Mouse (Mus musculus): ENCODE data around the gene Farsb.
A peak's percentile ranks its signal among the peaks of the same experiment; 100 is the strongest.

Gene Farsb

DNA sequence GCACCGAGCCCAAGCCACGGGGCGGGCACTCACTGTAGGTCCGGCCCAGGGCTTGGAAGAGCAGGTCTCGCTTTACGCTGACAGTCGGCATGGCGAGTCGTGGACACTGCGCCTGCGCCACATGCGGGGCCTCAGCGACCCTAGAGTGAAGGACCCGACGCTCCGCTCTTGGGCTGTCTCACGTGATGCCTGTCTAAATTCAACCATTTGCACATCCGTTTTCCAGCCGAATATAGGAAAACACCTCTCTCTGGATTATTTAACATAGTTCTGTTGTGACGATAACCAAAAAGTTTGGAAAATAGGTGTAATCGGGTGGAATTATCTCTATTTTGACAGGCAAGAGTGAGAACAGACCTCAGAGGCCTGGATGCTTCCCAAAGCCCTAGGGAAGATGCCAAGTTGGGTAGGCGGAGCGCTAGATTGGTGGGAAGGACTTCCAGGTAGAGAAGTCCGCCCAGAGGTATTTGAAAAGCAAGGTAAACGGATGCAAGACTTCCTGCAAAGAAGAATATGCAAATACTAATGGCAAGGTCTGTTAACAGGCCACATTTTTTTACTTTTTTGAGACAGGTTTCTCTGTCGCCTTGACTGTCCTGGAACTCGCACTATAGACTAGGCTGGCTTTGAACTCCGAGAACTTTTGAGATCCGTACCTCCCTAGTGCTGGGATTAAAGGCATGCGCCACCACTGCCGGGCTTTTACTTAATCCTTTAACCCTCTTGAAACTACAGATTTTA lies at the start of gene Farsb:
Farsb (minus strand) TSS at position 146 of the 741 bp plus-strand sequence.
- Histone ChIP-seq H3K27me3 (ENCODE audit: insufficient read depth, low read length) (no peaks in the 10 kb centered on the region), H3K9me3 (ENCODE audit: low read length) (no peaks in the 10 kb centered on the region), H3K36me3 (ENCODE audit: insufficient read depth, low read length) (peaks cover 25% of the 10 kb centered on the region), H3K4me3 (replicated peaks; ENCODE audit: low read length) (peak within 1 kb of the TSS; percentile 100), H3K4me1 (replicated peaks; ENCODE audit: low read depth, low read length) (peaks cover 45% of the 10 kb centered on the region)
- no peak for TF ChIP-seq CTCF (conservative IDR thresholded peaks at IDR 0.05; ENCODE audit: low read length)
- no peak for TF ChIP-seq NANOG (IDR thresholded peaks at IDR 0.05; ENCODE audit: borderline replicate concordance, low read length)
- TF ChIP-seq POU5F1 (IDR thresholded peaks at IDR 0.05; ENCODE audit: borderline replicate concordance, low read length) = no peak

DNA sequence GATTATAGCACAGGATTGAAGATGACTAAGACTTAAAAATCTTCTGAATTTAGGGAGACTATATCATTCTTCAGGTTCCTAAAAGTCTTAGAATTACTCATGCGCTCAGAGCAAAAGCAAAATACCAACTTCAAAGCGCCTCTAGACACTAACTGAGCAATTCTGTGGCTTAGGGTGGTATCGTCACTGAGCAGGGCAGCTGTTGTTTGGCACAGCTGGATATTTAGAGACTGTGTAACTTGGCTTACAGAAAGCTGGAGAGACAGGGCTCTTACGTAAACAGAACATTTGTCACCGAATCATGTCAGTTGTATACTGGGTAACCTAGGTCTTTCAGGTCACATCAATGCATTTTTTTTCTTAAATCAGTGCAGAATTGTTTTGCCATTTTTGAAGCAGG lies 49.7 kb upstream of the Farsb start:
- H3K9me3 ChIP-seq (ENCODE audit: low read length) = 0 out of 2 replicates have a peak, but pooled peaks cover 6% of the 10 kb centered on the region
- H3K4me1 ChIP-seq (replicated peaks; ENCODE audit: low read depth, low read length) = peaks cover 21% of the 10 kb centered on the region
- H3K27me3 ChIP-seq (ENCODE audit: insufficient read depth, low read length) = peaks cover 9% of the 10 kb centered on the region; the same call in 1 of the 2 replicates
- TF ChIP-seq POU5F1 (IDR thresholded peaks at IDR 0.05; ENCODE audit: borderline replicate concordance, low read length) (no peak), NANOG (IDR thresholded peaks at IDR 0.05; ENCODE audit: borderline replicate concordance, low read length) (no peak), CTCF (conservative IDR thresholded peaks at IDR 0.05; ENCODE audit: low read length) (no peak)
- H3K4me3 ChIP-seq (replicated peaks; ENCODE audit: low read length) = no peak overlapping the region
- no peaks in the 10 kb centered on the region for H3K36me3 ChIP-seq (ENCODE audit: insufficient read depth, low read length)

DNA sequence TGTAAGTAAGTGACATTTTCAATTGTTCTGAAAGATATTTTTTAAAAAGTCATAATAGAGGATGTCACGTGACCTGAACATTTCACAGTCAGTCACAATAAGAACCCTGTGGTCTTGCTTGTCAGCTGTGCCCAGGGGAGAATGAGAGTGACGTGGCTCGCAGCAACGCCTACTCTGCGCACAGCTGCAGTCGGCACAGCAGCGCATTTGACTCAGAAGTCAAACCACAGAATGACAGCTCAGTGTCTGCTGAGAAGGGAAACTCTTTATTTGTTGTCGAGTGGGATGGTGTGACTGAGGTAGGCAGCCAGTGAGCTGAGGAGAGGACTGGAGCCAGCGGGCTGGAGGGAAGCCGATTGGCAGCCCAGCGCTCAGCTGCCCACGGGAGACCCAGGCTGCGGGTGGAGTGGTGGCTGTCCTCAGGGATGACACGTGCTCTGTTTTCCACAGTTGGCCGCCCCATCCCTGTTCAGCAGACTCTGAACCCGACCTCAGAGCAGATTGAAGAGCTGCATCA lies 48.9 kb upstream of the Farsb start:
- Histone ChIP-seq H3K9me3 (ENCODE audit: low read length) (0 out of 2 replicates have a peak, but pooled peaks cover 6% of the 10 kb centered on the region), H3K27me3 (ENCODE audit: insufficient read depth, low read length) (peaks cover 9% of the 10 kb centered on the region; the same call in 1 of the 2 replicates), H3K36me3 (ENCODE audit: insufficient read depth, low read length) (no peaks in the 10 kb centered on the region), H3K4me1 (replicated peaks; ENCODE audit: low read depth, low read length) (peaks cover 18% of the 10 kb centered on the region), H3K4me3 (replicated peaks; ENCODE audit: low read length) (no peak overlapping the region)
- TF ChIP-seq NANOG (IDR thresholded peaks at IDR 0.05; ENCODE audit: borderline replicate concordance, low read length) (no peak), CTCF (conservative IDR thresholded peaks at IDR 0.05; ENCODE audit: low read length) (no peak)

DNA sequence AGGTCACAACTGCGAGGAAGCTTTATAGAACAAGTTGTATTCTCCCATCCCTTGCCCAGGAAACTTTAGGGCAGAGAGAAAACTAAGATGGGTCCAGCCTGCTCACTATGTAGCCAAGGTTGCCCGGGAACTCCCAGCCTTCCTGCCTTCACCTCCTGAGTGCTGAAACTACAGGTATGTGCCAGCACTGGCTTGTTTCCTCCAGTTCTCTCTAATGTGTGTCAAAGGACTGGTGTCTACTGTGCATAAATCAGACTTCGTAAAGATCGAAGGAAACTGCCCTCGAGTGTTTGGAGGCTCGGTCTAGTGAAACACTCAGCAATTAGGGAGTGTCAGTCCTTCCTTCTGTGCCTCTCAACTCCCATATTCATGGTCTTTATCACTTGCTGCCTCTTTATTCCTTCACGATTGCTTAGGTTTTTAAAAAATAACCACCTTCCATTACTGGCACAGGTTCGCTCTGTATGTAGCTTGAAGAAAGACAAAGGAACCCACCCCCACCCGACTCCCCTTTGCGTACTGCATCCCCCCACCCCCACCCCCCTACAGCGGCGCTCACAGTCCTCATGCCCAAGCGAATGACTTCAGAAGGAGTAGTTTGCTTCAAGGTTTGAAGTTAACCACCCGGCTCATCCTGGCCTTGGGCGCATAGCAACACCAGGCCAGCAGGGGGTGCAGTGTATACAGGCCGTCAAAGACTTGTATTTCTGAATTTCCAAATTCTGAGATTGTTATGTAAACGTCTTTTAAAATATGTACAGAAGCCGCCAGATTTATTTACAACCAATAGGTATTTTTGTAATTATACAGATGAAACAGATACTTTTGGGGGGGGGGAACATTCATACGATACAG lies 47.8 kb upstream of the Farsb start:
- Histone ChIP-seq H3K27me3 (ENCODE audit: insufficient read depth, low read length) (peaks cover 9% of the 10 kb centered on the region; the same call in 1 of the 2 replicates), H3K9me3 (ENCODE audit: low read length) (0 out of 2 replicates have a peak, but pooled peaks cover 2% of the 10 kb centered on the region), H3K36me3 (ENCODE audit: insufficient read depth, low read length) (no peaks in the 10 kb centered on the region), H3K4me3 (replicated peaks; ENCODE audit: low read length) (no peak overlapping the region), H3K4me1 (replicated peaks; ENCODE audit: low read depth, low read length) (peaks cover 19% of the 10 kb centered on the region)
- no peak for TF ChIP-seq POU5F1 (IDR thresholded peaks at IDR 0.05; ENCODE audit: borderline replicate concordance, low read length)
- TF ChIP-seq CTCF (conservative IDR thresholded peaks at IDR 0.05; ENCODE audit: low read length) = peak; percentile 91

DNA sequence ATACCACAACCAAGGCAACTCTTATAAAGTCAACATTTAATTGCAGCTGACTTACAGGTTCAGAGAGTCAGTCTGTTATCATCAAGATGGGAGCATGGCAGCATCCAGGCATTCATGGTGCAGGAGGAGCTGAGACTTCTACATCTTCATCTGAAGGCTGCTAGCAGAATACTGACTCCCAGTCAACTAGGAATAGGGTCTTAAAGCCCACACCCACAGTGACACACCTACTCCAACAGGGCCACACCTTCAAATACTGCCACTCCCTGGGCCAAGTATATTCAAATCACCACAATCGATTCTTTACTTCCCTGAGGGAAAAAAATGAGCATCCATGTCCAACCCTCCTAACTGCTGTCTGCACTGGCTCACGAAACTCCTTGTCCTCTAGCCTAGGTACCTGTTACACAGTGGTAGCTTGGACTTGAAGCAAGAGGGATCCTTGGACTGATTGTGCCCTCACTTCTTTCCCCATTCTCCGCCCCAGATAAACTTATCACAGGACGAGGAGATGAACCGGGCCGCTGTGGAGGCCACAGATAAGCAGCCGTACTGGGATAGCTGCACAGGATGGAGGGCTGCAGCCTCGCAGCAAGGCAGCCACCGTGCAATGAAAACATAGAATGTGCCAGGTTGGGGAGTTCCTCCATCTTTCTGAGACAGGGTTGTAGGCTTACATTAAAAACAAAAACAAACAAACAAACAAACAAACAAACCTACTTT lies 45.9 kb upstream of the Farsb start:
- no peaks in the 10 kb centered on the region for H3K9me3 ChIP-seq (ENCODE audit: low read length)
- peaks cover 16% of the 10 kb centered on the region for H3K4me1 ChIP-seq (replicated peaks; ENCODE audit: low read depth, low read length)
- TF ChIP-seq POU5F1 (IDR thresholded peaks at IDR 0.05; ENCODE audit: borderline replicate concordance, low read length) = no peak
- TF ChIP-seq CTCF (conservative IDR thresholded peaks at IDR 0.05; ENCODE audit: low read length) = no peak
- no peak for TF ChIP-seq NANOG (IDR thresholded peaks at IDR 0.05; ENCODE audit: borderline replicate concordance, low read length)
- H3K36me3 ChIP-seq (ENCODE audit: insufficient read depth, low read length) = no peaks in the 10 kb centered on the region
- peaks cover 9% of the 10 kb centered on the region; the same call in 1 of the 2 replicates for H3K27me3 ChIP-seq (ENCODE audit: insufficient read depth, low read length)
- H3K4me3 ChIP-seq (replicated peaks; ENCODE audit: low read length) = no peak overlapping the region

DNA sequence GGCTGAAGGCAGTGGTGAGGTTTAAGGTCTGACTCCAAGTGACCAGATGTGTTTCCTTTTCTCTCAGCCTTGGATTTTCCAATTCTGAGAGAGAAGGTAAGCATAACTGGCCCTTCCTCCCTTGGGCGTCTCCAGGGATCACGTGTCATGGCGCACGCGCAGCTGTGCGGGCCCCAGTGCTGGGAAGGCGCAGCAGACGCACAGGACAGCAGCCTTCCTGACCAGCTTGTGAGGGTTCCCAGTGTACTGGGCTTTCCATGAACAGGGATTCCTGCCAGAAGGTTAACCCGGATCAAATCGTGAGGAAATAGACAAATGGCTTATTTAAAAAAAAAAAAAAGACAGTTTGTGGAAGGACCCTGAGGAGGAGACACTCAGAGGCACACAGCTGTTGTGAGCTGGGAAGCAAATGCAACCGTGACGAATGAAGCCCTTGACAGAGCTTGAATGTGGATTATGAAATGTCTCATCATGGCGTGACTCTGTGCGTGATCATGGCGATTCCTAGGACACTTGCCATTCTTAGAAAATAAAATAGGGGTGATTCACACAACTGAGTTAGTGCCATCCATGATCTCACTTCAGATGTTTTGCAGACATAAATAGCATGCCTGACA lies 43.6 kb upstream of the Farsb start:
- H3K27me3 ChIP-seq (ENCODE audit: insufficient read depth, low read length) = 0 out of 2 replicates have a peak, but pooled peaks cover 3% of the 10 kb centered on the region
- no peak for TF ChIP-seq POU5F1 (IDR thresholded peaks at IDR 0.05; ENCODE audit: borderline replicate concordance, low read length)
- no peaks in the 10 kb centered on the region for H3K9me3 ChIP-seq (ENCODE audit: low read length)
- H3K36me3 ChIP-seq (ENCODE audit: insufficient read depth, low read length) = no peaks in the 10 kb centered on the region
- H3K4me3 ChIP-seq (replicated peaks; ENCODE audit: low read length) = no peak overlapping the region
- H3K4me1 ChIP-seq (replicated peaks; ENCODE audit: low read depth, low read length) = peaks cover 10% of the 10 kb centered on the region

DNA sequence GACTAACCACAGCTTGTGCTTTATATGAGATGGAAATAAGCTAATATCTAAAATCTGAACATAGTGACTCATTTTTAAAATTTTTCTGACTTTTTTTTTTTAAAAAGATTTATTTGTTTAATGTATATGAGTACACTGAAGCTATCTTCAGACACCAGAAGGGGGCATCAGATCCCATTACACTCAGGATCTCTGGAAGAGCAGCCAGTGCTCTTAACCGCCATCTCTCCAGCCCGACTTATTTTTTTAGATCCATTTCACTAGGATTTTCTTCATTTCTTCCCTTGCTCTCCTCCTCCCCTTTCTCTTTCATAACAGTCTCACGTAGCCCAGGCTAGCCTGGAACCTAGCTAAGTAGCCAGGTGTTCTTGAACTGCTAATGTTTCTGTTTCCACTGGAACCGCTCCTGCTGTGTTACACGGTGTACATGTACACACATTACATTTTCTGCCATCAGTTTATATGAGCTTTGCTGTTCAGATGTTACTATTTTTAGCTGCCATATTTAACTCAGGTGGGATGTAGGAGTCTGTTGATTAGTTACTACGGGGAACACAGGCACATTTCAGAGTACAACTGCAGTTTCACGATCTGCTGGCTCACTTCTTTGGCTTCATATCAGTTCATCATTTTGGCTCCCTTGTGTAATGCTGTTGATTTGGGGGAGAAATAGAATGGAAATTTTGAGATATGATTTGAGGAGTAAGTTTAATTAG lies 42.0 kb upstream of the Farsb start:
- no peaks in the 10 kb centered on the region for H3K36me3 ChIP-seq (ENCODE audit: insufficient read depth, low read length)
- H3K4me1 ChIP-seq (replicated peaks; ENCODE audit: low read depth, low read length) = peaks cover 6% of the 10 kb centered on the region
- no peaks in the 10 kb centered on the region for H3K27me3 ChIP-seq (ENCODE audit: insufficient read depth, low read length)
- TF ChIP-seq POU5F1 (IDR thresholded peaks at IDR 0.05; ENCODE audit: borderline replicate concordance, low read length) = no peak
- no peak for TF ChIP-seq CTCF (conservative IDR thresholded peaks at IDR 0.05; ENCODE audit: low read length)
- no peak for TF ChIP-seq NANOG (IDR thresholded peaks at IDR 0.05; ENCODE audit: borderline replicate concordance, low read length)
- no peak overlapping the region for H3K4me3 ChIP-seq (replicated peaks; ENCODE audit: low read length)
- no peaks in the 10 kb centered on the region for H3K9me3 ChIP-seq (ENCODE audit: low read length)

Measured in E14TG2a.4 (cell line).